Mouse (Mus musculus) heart, embryonic 11.5 days (tissue): ENCODE measurements around the gene Camk1d. TPM values are rescaled to one million over a fixed set of nuclear protein-coding genes. Genes with fewer than 3 reads are reported as not detected.

Experiments
- ATAC-seq: fragments of 200-750 bp; cut with Nextera tagmentation; replicated peaks from 2 replicates; pipeline ENCODE4 v1.8.0; 2017; ENCODE audit warnings: moderate library complexity; ENCODE audit not compliant: insufficient number of reproducible peaks, low FRiP score, low TSS enrichment
- H3K27ac ChIP-seq: fragments of 300-500 bp; sonication (generic); 2 replicates; pipeline ENCODE4 v1.5.1; 2014; ENCODE audit warnings: mild to moderate bottlenecking, low read depth, low read length
- H3K27me3 ChIP-seq: fragments of 300-500 bp; sonication (generic); 2 replicates; pipeline ENCODE4 v1.6.1; 2014; ENCODE audit warnings: mild to moderate bottlenecking, low read length, mixed read lengths; ENCODE audit not compliant: control insufficient read depth, insufficient read depth
- H3K36me3 ChIP-seq: fragments of 300-500 bp; sonication (generic); 2 replicates; pipeline ENCODE4 v1.6.1; 2014; ENCODE audit warnings: mild to moderate bottlenecking, low read length, moderate library complexity, mixed read lengths; ENCODE audit not compliant: control insufficient read depth, insufficient read depth
- H3K4me1 ChIP-seq: fragments of 300-500 bp; sonication (generic); 2 replicates; pipeline ENCODE4 v1.6.1; 2014; ENCODE audit warnings: low read length; ENCODE audit not compliant: control insufficient read depth, insufficient read depth
- H3K4me2 ChIP-seq: fragments of 300-500 bp; sonication (generic); 2 replicates; pipeline ENCODE4 v1.6.1; 2014; ENCODE audit warnings: mild to moderate bottlenecking, moderate library complexity
- H3K4me3 ChIP-seq: fragments of 300-500 bp; sonication (generic); 2 replicates; pipeline ENCODE4 v1.5.1; 2014; ENCODE audit warnings: low read depth, low read length
- H3K9ac ChIP-seq: fragments of 300-500 bp; sonication (generic); 2 replicates; pipeline ENCODE4 v1.6.1; 2014; ENCODE audit warnings: mild to moderate bottlenecking, low read depth, low read length, moderate library complexity
- H3K9me3 ChIP-seq: fragments of 300-500 bp; sonication (generic); replicated peaks from 2 replicates; pipeline ENCODE4 v1.6.1; 2016; ENCODE audit warnings: low read length; ENCODE audit not compliant: control insufficient read depth
- WGBS: fragments of 180-500 bp; shearing (Covaris S2); extraction: QIAGEN DNeasy Blood & Tissue Kit; methylation state at CpG from one replicate; pipeline ENCODE4 v1.1.7; 2014; ENCODE audit not compliant: insufficient replicate concordance; 5-methylcytosine and 5-hydroxymethylcytosine counted together
- polyA plus RNA-seq: library from polyadenylated mRNA; unstranded; fragments of >200 nt; fragmentation: Nextera tagmentation; extraction: Ambion mirVana; gene quantifications from 2 replicates; pipeline ENCODE4 v1.2.1, GENCODE M21; 2014

Gene Camk1d
- polyA plus RNA-seq, 1 experiment from 2014 or later: 2.9 TPM

DNA sequence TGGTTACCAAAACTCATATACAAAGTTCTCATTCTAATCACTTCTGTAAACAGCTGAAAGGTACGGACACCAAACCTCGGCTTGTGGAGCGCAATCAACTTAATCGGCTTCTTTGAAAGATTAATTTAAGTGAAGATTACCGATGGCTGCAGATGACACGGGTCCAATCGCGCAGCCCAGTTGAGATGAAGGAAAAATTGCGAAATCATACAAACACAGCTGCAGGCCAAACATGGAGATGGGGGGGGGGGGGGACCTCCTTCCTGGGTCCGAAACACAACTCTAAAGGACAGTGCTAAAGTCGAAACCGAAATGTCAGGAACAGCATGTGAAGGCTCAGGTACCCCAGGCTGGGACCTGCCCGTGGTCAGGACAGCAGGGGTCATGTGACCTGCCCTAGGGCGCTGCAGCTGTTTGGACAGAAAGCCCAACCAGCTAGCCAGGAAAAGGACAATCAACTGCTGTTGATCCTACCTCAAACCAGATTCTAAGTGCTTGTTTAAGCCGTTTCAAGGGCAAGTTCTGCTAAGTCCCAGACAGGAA, 44.7 kb downstream of the Camk1d start:
- Histone ChIP-seq H3K27ac (no peak overlapping the region), H3K4me3 (no peak overlapping the region), H3K9ac (no peak overlapping the region), H3K4me2 (no peak overlapping the region), H3K4me1 (no peaks in the 10 kb centered on the region), H3K27me3 (no peaks in the 10 kb centered on the region), H3K36me3 (no peaks in the 10 kb centered on the region), H3K9me3 (no peaks in the 10 kb centered on the region)
- ATAC-seq: no peak
- WGBS: 84% methylated on average over 15 of the region's 15 CpGs

DNA sequence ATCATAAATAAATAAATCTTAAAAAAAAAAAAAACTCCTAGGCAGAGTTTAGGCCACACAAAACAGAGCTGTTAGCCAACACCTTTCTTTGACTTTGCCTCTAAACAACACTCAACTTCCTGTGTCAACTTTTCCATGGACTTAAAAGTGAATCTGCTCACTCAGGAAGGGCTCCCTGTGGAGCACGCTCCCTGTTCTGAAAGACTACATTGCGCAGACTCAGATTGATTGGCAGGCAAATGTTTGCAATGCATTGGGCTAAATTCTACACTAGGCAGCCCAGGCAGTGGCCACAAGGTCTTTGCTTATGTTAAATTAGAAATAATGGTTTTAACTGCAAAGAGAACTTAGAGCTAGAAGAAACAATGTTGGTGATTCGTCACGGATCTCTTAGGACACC, 45.4 kb downstream of the Camk1d start:
- Histone ChIP-seq H3K9ac (no peak overlapping the region), H3K27me3 (no peaks in the 10 kb centered on the region), H3K4me1 (no peaks in the 10 kb centered on the region), H3K4me3 (no peak overlapping the region), H3K4me2 (no peak overlapping the region), H3K9me3 (no peaks in the 10 kb centered on the region), H3K27ac (no peak overlapping the region), H3K36me3 (no peaks in the 10 kb centered on the region)
- ATAC-seq: no peak
- 75% methylated on average over 4 of the region's 4 CpGs for WGBS

DNA sequence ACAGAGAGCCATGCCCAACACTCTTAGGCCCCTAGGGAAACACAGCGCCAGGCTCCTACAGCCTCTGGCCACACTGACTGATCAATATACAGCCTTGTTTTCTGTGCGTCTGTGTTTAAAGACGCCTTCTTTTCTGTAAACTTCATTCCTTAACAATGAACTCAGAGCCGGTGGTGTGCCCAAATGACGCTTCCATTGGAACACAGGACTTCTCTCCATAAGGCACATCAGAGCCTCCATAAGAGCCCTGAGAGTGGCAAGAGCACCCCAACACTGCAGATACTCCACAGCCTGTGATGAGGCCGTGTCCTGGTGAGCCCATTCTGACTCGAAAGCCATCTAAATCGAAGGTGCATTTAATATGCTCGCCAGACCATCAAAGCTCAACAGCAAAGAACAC, 50.8 kb downstream of the Camk1d start:
- WGBS: 86% methylated on average over 9 of the region's 9 CpGs
- H3K27me3 ChIP-seq: no peaks in the 10 kb centered on the region
- H3K4me3 ChIP-seq: no peak overlapping the region
- H3K9ac ChIP-seq: no peak overlapping the region
- no peaks in the 10 kb centered on the region for H3K9me3 ChIP-seq
- H3K4me2 ChIP-seq: no peak overlapping the region
- H3K4me1 ChIP-seq: no peaks in the 10 kb centered on the region
- ATAC-seq: no peak
- no peak overlapping the region for H3K27ac ChIP-seq
- no peaks in the 10 kb centered on the region for H3K36me3 ChIP-seq

DNA sequence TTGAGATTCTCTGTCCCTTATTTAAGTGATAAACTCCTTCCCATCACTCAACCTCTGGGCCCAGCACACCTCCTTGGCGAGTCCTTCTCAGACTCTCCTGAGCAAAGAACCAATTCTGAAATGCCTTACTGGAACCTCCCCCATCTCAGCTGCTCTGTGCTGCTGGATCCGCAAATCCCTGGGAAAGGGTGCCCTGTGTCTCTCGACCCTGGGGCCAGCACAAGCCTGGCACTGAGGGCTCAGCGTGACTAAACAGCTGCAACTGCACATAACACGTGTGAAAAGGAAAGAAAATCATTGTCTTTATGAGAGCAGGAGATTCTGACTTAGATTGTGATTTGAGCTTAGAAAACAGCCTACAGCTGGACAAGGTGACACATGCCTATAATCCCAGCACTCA, 52.4 kb downstream of the Camk1d start:
- Histone ChIP-seq H3K4me3 (no peak overlapping the region), H3K36me3 (no peaks in the 10 kb centered on the region), H3K27ac (no peak overlapping the region), H3K4me1 (no peaks in the 10 kb centered on the region), H3K9me3 (no peaks in the 10 kb centered on the region), H3K9ac (no peak overlapping the region), H3K27me3 (no peaks in the 10 kb centered on the region), H3K4me2 (no peak overlapping the region)
- 64% methylated on average over 5 of the region's 5 CpGs for WGBS
- no peak for ATAC-seq

DNA sequence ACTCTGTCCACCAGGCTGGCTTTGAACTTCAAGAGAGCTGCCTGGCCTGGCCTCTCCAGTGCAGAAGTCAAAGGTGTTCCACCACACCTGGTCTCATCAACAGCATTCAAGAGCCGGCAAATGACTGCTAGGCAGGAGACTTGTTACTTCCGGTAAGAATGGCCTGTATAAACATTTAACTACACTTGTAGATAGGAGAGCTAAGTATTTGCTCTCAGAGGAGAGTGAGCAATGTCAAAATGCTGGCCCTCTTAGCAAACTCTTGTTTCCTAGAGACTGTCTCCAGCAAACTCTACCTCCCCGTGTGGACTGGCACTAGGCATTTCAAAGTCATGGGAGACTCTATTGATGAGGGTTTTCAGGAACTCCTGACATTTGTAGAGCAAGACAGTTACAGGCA, 56.3 kb downstream of the Camk1d start:
- Histone ChIP-seq H3K36me3 (no peaks in the 10 kb centered on the region), H3K27me3 (no peaks in the 10 kb centered on the region), H3K4me2 (no peak overlapping the region), H3K27ac (no peak overlapping the region), H3K9ac (no peak overlapping the region), H3K4me1 (no peaks in the 10 kb centered on the region), H3K9me3 (no peaks in the 10 kb centered on the region), H3K4me3 (no peak overlapping the region)
- WGBS: 58% methylated on average over 3 of the region's 3 CpGs
- no peak for ATAC-seq

DNA sequence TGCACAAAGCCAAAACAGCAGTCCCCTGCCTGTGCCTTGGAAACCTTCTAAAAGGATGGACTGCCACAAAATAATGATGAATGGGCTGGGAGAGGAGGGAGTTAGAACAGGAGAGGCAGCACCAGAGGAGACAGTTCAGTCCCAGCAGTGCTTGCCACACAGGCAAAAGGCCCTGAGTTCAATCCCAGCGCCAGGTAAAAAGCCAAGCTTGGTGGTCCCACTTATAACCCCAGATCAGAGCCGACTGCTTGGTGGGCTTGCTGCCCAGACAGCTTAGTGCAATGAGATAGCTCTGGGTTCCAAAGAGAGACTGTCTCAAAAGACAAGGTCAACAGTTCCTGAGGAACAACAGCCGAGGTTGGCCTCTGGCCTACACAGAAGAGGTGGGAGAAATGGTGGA, 58.0 kb downstream of the Camk1d start:
- no peak for ATAC-seq
- Histone ChIP-seq H3K9me3 (no peaks in the 10 kb centered on the region), H3K4me3 (no peak overlapping the region), H3K4me1 (no peaks in the 10 kb centered on the region), H3K4me2 (no peak overlapping the region), H3K27me3 (no peaks in the 10 kb centered on the region), H3K27ac (no peak overlapping the region), H3K36me3 (no peaks in the 10 kb centered on the region), H3K9ac (no peak overlapping the region)
- WGBS: 69% methylated on average over 3 of the region's 3 CpGs

DNA sequence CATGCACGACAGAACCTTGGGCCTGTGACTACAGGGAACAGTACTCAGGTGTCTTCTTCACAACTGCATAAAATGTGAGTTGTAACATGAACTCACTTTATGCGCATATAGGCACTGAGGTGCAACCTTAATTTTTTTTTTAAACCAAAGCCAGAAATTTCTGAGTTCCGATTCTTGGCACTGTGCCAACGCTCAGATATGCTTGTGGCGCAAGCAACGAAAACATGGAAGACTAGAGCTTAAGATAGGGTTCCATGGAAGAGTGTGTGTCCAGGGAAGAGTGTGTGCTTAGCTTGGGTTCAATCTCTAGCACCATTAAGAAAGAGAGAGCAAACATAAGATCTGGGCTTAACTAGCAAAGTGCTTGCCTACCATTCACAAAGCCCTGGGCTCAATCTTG, 62.2 kb downstream of the Camk1d start:
- Histone ChIP-seq H3K4me3 (no peak overlapping the region), H3K9ac (no peak overlapping the region), H3K36me3 (no peaks in the 10 kb centered on the region), H3K27me3 (no peaks in the 10 kb centered on the region), H3K9me3 (no peaks in the 10 kb centered on the region), H3K4me2 (no peak overlapping the region), H3K4me1 (no peaks in the 10 kb centered on the region), H3K27ac (no peak overlapping the region)
- 76% methylated on average over 6 of the region's 6 CpGs for WGBS
- no peak for ATAC-seq

DNA sequence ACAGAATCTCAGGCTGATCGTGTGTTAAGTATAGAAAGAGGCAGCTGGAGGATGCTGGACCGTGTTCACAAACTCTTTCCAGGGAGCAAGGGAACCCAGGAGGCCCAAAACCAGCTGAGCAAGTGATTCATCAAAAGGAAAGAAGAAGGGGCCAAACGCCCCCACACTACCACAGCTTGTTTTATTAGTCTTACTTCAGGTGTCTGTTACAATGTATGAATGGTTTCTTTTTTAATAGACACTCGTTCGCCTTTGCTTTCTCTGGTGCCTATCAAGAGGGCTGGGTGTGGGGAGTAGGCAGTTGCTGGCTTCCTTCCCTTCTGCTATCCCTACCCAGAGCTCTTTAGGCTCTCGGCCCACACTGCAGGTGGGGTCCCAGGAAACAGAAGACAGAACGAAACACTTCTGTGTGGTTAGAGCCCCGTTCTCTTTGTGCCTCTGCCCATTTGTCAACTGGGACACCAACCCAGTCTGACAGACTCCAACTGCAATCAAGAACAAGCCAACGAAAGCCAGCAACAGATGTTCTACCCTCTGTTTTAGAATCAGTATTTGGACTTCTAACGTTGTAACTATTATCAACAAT, 62.9 kb downstream of the Camk1d start:
- Histone ChIP-seq H3K9me3 (no peaks in the 10 kb centered on the region), H3K36me3 (no peaks in the 10 kb centered on the region), H3K4me3 (no peak overlapping the region), H3K4me1 (no peaks in the 10 kb centered on the region), H3K4me2 (no peak overlapping the region), H3K27ac (no peak overlapping the region), H3K27me3 (no peaks in the 10 kb centered on the region), H3K9ac (no peak overlapping the region)
- WGBS: 80% methylated on average over 10 of the region's 10 CpGs
- ATAC-seq: no peak

DNA sequence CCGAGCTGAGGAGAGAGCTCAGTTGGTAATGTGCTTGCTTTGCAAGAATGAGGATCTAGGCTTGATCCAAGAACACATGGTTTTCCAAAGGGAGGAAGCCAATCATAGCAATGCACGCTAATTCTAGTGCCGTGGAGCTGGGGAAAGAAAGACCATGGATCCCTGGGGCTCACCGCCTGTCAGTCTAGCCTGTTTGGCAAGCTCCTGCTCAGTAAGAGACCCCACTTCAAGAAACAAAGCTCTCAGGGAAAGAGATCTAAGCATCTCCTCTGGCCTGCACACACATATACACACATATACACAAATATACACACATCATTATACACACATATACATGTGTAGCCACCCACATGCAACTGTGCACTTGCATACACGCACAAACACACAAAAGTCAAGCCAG, 65.1 kb downstream of the Camk1d start:
- Histone ChIP-seq H3K4me1 (no peaks in the 10 kb centered on the region), H3K9me3 (no peaks in the 10 kb centered on the region), H3K27ac (no peak overlapping the region), H3K36me3 (no peaks in the 10 kb centered on the region), H3K4me2 (no peak overlapping the region), H3K27me3 (no peaks in the 10 kb centered on the region), H3K4me3 (no peak overlapping the region), H3K9ac (no peak overlapping the region)
- 81% methylated on average over 5 of the region's 5 CpGs for WGBS
- no peak for ATAC-seq
